Mouse (Mus musculus) CD4-positive, CD25-positive, alpha-beta regulatory T cell (primary cell): ENCODE results near the gene Coa3. TPM values are rescaled to one million over a fixed set of nuclear protein-coding genes. Genes with fewer than 3 reads are reported as not detected.

Source experiments
- polyA plus RNA-seq: library from polyadenylated mRNA; unstranded; fragments of 100-300 nt; shearing (Covaris generic); gene quantifications from one replicate; pipeline ENCODE4 v1.2.1, GENCODE M21; 2017

Gene Coa3
- 112 TPM for polyA plus RNA-seq

DNA sequence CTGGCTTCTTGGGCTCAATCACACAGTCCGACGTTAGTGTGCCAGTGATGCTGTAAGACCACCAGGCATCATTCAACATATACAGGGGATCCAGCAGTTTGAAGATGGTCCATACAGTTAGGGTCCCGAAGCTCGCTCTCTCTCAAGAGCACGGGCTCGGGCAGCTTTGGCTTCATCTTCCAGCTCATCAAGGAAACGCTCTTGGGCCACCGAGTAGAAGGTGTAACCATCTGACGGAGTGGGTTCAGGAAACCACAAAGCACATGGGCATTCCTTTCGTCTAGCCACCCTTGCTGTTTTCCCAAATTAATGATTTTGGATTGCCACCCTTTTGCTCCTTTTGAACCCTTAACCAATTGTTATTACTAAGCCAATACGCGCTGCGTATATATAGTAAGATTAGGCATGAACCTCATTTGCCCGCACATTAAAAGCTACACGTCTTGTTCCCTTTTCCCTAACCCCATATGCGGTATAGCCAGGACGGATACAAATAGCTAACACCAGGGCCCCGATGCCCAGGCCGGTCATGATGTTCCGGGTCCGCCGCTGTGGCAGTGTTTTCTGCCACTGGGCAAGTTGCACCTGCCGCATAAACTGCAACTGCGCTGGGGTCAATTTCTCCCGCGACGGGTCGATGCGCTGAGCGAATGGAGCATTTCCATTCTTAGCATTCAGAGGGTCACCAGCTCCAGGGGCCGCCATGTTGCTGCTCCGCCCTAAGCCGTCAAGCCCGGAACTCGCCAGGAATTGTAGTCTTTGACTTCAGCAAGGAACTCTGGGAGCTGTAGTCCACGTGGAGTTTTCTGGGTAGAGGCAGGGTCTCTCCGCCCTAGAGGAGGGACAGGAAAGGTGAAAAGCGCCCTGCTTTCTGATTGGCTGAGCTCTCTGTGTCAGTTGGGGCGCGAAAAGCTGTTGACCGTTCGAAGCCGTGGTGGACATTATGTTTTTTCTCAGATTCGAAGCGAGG, at the start of gene Coa3, which contains the start of gene Cntd1:
Coa3 (minus strand) TSS at position 892 of the 970 bp plus-strand sequence.
Cntd1 (plus strand) TSS at position 790 of the 970 bp plus-strand sequence.

DNA sequence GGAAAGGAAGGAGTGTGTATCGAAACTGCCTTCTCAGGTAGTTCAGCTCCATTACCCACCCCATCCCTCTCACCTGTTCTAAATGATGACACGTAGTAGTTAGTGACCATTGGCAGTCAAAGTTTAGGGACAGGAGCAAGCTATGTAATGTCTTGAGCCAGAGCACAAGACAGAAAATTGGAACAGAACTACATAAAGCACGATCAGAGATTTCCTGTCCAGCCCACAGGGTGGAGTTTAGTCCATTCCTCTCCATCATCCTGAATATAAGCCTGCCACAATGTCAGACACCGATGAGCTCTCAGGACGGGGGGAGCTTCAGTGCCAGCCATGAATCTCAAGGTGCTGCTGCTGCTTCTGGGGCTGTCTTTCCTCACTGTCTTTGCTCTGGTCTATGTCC, 45.8 kb upstream of the Coa3 start, which contains the start of gene Aoc2:
Aoc2 (plus strand) TSS at position 301 of the 400 bp plus-strand sequence.

DNA sequence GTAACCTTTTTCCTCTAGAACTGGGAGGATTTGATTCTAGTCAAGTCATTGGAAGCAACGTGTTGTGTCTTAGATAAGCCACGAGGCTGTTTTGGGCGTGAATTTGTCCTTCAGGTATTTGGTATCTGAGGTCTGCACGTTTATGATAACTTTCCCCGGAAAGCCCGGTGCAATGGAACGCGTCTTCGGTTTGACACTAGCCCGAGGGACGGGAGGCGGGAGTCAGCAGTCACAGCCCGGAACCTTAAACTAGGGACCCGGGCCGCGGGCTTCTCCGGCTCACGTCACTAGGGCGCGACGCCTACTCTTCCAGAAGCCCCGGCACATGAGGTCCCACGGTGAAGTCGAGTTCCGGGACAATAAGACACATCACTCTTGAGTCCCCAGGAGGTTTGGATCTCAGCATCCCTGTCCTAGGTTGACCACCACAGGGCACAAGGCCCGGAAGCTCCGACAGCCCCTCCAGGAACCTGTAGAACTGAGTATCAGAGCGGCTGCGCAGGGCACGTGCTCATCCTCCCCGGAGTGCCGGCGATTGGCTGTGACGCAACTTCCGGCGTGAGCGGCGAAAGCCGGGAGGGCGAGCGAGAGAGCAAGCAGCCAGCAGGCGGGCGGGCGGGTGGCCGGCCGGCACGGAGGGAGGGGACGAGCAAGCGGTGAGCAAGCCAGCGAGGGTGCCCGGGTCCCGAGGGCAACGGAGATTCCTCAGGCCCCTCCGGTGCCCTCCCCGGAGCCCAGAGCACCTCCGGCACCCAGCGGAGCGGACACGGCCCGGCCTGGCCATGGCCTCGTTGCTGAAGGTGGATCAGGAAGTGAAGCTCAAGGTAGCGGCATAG, 37.0 kb upstream of the Coa3 start, which contains the start of gene Psme3:
Psme3 (plus strand) TSS at position 549 of the 836 bp plus-strand sequence.

DNA sequence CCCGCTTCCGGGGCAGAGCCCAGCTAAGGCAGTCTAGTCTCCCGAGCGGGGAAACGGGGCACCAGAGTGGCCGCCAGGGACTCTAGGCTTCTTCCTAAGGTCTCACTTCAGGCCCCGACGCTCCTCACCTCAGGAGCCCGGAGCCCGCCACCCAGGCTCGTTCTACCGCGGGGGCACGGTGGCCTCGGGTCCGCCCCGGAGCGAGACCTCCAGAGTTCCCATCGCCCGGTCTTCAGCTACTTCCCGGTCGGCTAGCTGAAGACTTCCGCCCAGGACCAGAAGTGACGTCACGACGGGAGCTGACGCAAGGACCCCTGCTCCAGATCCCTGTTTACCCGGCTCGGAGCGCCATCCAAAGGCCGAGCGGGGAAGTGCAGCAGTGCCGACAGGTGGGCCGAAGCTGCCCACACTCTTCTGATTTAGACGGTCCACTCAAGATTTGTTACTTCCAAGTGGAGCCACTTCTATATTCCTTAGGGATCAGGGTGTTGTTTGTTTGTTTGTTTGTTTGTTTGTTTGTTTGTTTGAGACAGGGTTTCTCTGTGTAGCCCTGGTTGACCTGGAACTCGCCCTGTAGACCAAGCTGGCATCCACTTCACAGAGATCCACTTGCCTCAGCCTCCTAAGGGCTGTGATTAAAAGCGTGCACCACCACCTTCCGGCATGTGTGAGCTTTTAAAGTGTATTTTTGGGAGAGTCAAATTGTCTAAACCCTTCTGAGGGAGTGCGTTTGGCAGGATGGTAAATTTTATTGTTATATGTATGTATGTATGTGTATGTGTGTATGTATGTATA, 23.3 kb upstream of the Coa3 start, which contains the start of gene Becn1:
Becn1 (minus strand) TSS at position 283 of the 795 bp plus-strand sequence.

DNA sequence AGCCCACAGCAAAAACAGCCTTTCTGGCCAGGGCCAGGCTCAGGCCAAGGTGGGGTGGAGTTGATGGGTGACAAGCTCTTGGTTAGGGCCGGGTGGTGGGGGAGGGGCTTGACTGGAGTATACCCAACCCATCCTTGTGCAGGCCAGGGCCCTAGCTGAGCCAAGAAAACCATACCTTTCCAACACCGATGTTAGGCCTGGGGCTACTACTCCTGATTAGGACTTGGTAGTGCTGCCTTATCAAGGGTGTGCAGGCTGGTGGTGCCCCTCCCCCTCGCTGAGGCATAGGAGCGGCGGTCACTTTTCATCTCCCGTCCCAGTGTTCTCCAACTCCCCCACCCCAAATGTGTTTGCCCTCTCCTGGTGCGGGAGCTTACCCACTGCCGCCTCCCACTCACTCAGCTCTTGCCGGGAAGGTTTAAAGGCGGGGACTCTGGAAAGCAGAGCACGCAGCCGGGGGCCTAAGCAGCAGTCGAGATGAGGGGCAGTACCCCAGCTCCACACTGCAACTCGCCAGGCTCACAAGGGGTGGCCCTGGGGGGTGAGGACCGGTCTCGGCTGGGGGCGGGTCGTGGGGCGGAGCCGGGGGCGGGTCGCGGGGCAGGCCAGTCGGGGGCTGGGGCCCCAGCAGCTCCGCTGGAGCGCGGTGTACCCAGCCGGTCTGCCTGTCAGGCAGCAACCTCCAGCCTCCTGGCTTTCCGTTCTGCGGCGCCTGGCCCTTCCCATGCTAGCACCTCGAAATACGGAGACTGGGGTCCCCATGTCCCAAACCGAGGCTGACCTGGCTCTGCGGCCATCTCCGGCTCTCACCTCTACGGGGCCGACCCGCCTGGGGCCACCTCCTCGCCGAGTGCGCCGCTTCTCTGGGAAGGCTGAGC, 18.7 kb downstream of the Coa3 start, which contains the start of gene Wnk4:
Wnk4 (plus strand) TSS at position 620 of the 878 bp plus-strand sequence.

DNA sequence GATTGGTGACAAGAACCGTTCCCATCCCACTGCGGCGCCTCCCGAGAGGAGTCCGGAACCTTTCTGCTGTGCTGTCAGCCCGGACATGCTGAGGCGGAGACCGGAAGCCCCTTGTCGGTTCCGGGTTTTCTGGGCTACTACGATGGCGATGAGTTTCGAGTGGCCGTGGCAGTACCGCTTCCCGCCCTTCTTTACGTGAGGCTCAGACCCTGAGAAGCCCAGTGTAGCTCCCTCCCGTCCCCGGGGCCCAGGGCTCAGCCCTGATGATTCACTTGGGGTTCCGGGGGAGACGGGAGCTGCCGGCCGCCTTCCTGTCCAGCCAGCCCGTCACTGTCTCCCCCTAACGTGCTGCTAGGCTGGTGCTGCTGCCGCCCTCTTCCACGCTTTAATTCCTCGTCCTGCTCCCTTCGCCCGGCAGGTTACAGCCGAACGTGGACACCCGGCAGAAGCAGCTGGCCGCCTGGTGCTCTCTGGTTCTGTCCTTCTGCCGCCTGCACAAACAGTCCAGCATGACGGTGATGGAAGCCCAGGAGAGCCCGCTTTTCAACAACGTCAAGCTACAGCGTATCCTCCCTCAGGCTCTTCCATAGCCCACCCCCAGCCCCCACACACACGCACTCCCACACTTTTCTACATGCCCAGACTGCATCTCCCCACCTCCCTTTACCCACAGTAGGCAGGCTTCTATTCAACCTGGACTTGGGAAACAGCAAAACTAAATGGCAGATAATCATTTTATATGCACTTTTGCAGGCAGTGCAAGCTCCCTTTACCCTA, 25.1 kb downstream of the Coa3 start, which contains the start of gene Vps25:
Vps25 (plus strand) TSS at position 95 of the 777 bp plus-strand sequence.

DNA sequence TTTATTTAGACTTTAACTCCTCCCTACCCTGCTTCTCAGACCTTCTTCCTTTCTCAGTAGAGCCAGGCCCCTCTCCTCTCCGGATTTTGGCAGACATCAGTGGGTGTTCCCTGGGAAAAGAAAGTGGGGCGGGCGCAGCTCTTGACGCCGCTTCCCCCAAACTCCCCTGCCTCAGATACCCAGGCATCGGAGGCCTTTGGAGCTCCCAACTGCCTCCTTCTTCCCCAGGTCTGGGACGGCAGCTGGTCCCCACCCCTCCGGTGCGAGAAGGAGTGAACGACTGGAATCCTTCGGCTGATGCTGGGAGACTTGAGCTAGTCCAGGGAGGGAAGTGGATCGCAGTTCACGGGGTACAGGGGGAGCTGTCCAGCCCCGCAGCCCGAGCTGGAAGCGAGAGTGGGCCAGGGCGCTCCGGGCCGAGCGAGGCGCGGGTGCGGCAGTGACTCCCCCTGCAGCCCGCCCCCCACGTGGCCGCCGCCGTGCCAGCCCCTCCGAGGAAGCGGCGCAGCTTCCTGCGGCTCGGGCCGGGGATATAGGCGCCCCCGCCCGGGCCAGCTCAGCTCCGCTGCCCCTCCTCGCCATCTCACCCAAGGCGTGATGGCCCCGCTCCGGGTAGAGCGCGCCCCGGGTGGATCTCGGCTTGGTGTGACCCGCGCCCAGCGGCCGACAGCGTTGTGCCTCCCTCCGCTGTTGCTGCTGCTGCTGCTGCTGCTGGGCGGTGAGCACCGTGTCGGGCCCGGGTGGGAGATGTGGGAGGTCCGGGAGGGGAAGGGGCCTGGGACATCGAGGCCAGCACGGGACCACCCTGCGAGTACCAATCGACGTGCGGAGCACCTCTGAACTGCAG, 32.8 kb downstream of the Coa3 start, which contains the start of gene Ramp2:
Ramp2 (plus strand) TSS at position 174 of the 847 bp plus-strand sequence.

Other genes starting within 250 kb of the Coa3 start
- gene Naglu, start 209.1 kb downstream of the Coa3 start, polyA plus RNA-seq: 35.3 TPM
- 0.74 TPM for gene Hsd17b1, start 200.7 kb downstream of the Coa3 start, polyA plus RNA-seq
- gene Coasy, start 196.5 kb downstream of the Coa3 start, polyA plus RNA-seq: 38.4 TPM
- gene Mlx, start 191.8 kb downstream of the Coa3 start, polyA plus RNA-seq: 94.3 TPM
- 6.8 TPM for gene Psmc3ip, start 183.7 kb downstream of the Coa3 start, polyA plus RNA-seq
- gene Retreg3, start 159.2 kb downstream of the Coa3 start, polyA plus RNA-seq: 80.5 TPM
- gene Tubg1, start 159.2 kb downstream of the Coa3 start, polyA plus RNA-seq: 40.0 TPM
- 2.2 TPM for gene Tubg2, start 123.2 kb downstream of the Coa3 start, polyA plus RNA-seq
- gene Cntnap1, start 108.6 kb downstream of the Coa3 start, polyA plus RNA-seq: 0.06 TPM
- 0.25 TPM for gene Plekhh3, start 107.8 kb downstream of the Coa3 start, polyA plus RNA-seq
- gene Ccr10, start 103.7 kb downstream of the Coa3 start, polyA plus RNA-seq: 2.5 TPM
- gene Ezh1, start 52.7 kb downstream of the Coa3 start, polyA plus RNA-seq: 71.6 TPM
- gene Ramp2, start 33.1 kb downstream of the Coa3 start, polyA plus RNA-seq: 0.41 TPM
- 158 TPM for gene Vps25, start 25.4 kb downstream of the Coa3 start, polyA plus RNA-seq
- gene Wnk4, start 18.5 kb downstream of the Coa3 start, polyA plus RNA-seq: 5.8 TPM
- 0.54 TPM for gene Cntd1, start 102 bp downstream of the Coa3 start, polyA plus RNA-seq
- gene Becn1, start 23.2 kb upstream of the Coa3 start, polyA plus RNA-seq: 207 TPM
- 186 TPM for gene Psme3, start 37.1 kb upstream of the Coa3 start, polyA plus RNA-seq
- gene Aoc2, start 45.9 kb upstream of the Coa3 start, polyA plus RNA-seq: 3.6 TPM
- not detected for gene Aoc3, start 51.5 kb upstream of the Coa3 start, polyA plus RNA-seq
- not detected for gene G6pc, start 88.4 kb upstream of the Coa3 start, polyA plus RNA-seq
- 40.9 TPM for gene Aarsd1, start 138.5 kb upstream of the Coa3 start, polyA plus RNA-seq
- gene Gm27029, start 145.7 kb upstream of the Coa3 start, polyA plus RNA-seq: 2.3 TPM
- 32.5 TPM for gene Rundc1, start 146.0 kb upstream of the Coa3 start, polyA plus RNA-seq
- gene Ptges3l, start 146.2 kb upstream of the Coa3 start, polyA plus RNA-seq: 3.1 TPM
- gene Rpl27, start 163.2 kb upstream of the Coa3 start, polyA plus RNA-seq: 356 TPM
- 192 TPM for gene Ifi35, start 169.3 kb upstream of the Coa3 start, polyA plus RNA-seq
- 0.22 TPM for gene Rnd2, start 185.9 kb upstream of the Coa3 start, polyA plus RNA-seq
- gene Vat1, start 187.1 kb upstream of the Coa3 start, polyA plus RNA-seq: 0.59 TPM